ENCODE assay signal across 39 mouse cellular contexts in the genomic region with DNA sequence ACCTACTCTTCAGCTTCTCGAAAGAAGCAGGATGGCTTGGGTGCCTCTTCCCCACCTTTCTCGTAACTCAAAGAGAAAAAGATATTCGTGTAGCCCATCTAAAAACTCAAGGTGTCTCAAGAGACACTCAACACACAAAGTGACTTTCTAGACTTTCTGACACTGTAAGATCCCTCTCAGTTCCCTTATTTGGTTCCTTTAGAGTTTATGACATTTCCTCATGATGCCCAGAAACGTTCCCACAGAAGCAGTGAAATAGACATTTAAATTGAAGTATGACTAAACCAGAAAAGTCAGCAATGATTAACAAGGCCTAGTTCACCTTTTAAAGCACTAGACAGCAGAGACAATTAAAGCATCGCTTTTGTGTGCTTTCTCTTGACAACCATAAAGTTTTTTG. TPM values are rescaled to one million over a fixed set of nuclear protein-coding genes. Genes with fewer than 3 reads are reported as not detected.
"Had no signal": no experiment of that assay in that cellular context is flagged by ENCODE, and none has a peak within 500 bp of the region (broad histone marks: within the 10 kb centered on the region; RNA-seq: fewer than 3 reads in every experiment).

No protein-coding gene starts in this region.

- H3K27me3 ChIP-seq: heart, embryonic 12.5 days; heart, embryonic 13.5 days; heart, embryonic 15.5 days; hindbrain, embryonic 12.5 days; hindbrain, embryonic 13.5 days; hindbrain, embryonic 15.5 days; intestine, embryonic 15.5 days; kidney, embryonic 15.5 days had no signal

- H3K4me3 ChIP-seq: heart, embryonic 12.5 days; heart, embryonic 13.5 days; heart, embryonic 15.5 days; hindbrain, embryonic 10.5 days; hindbrain, embryonic 12.5 days; hindbrain, embryonic 13.5 days; hindbrain, embryonic 15.5 days; intestine, embryonic 15.5 days; kidney, embryonic 15.5 days; layer of hippocampus, adult 2 months; left cerebral cortex, adult 2 months had no signal

- H3K9ac ChIP-seq: heart, embryonic 12.5 days; heart, embryonic 13.5 days; heart, embryonic 15.5 days; hindbrain, embryonic 12.5 days; hindbrain, embryonic 13.5 days; hindbrain, embryonic 14.5 days; hindbrain, embryonic 15.5 days; intestine, embryonic 15.5 days; kidney, embryonic 15.5 days had no signal

- H3K36me3 ChIP-seq: heart, embryonic 12.5 days; heart, embryonic 13.5 days; heart, embryonic 15.5 days; hindbrain, embryonic 10.5 days; hindbrain, embryonic 12.5 days; hindbrain, embryonic 13.5 days; hindbrain, embryonic 15.5 days; intestine, embryonic 15.5 days; kidney, embryonic 15.5 days had no signal

- H3K4me1 ChIP-seq: heart, embryonic 12.5 days; heart, embryonic 13.5 days; heart, embryonic 15.5 days; hindbrain, embryonic 13.5 days; hindbrain, embryonic 15.5 days; intestine, embryonic 15.5 days had no signal

- H3K4me2 ChIP-seq: heart, embryonic 11.5 days; heart, embryonic 12.5 days; heart, embryonic 13.5 days; heart, embryonic 15.5 days; hindbrain, embryonic 12.5 days; hindbrain, embryonic 13.5 days; hindbrain, embryonic 14.5 days; hindbrain, embryonic 15.5 days; intestine, embryonic 15.5 days; kidney, embryonic 15.5 days had no signal

- H3K9me3 ChIP-seq: heart, embryonic 12.5 days; heart, embryonic 13.5 days; heart, embryonic 15.5 days; hindbrain, embryonic 10.5 days; hindbrain, embryonic 12.5 days; hindbrain, embryonic 13.5 days; hindbrain, embryonic 15.5 days; intestine, embryonic 15.5 days; kidney, embryonic 15.5 days had no signal

- DNase-seq: heart, postnatal 10 days; heart, postnatal 14 days; heart, postnatal 36 days; heart, postnatal 4 days; kidney, adult 11 months; kidney, adult 18-20 months; kidney, adult 2 months; kidney, adult 8-10 months; kidney, adult 9 months; kidney, postnatal 10 days; kidney, postnatal 14 days; kidney, postnatal 25 days; kidney, postnatal 36 days; kidney, postnatal 4 days; layer of hippocampus, adult 9-11 months; layer of hippocampus, postnatal 36 days had no signal

- H3K27ac ChIP-seq: heart, embryonic 13.5 days; heart, embryonic 15.5 days; hindbrain, embryonic 10.5 days; hindbrain, embryonic 12.5 days; hindbrain, embryonic 13.5 days; hindbrain, embryonic 14.5 days; hindbrain, embryonic 15.5 days; hindbrain, postnatal 0 days; intestine, embryonic 15.5 days; kidney, embryonic 15.5 days; kidney, postnatal 0 days; layer of hippocampus, adult 2 months had no signal

- ATAC-seq: hindbrain, embryonic 16.5 days; hindbrain, postnatal 0 days; inflammation-experienced regulatory T-cells, adult 6 months; intestine, embryonic 15.5 days; intestine, embryonic 16.5 days; intestine, postnatal 0 days had no signal

RNA-seq across cellular contexts. Expression of gene Zfp648, which starts 59.4 kb away (rescaled TPM):
- total RNA-seq: heart, postnatal 10 days; heart, postnatal 14 days; heart, postnatal 36 days; heart, postnatal 4 days; hematopoietic stem cell, adult 5-6 weeks had no signal
- polyA plus RNA-seq: heart, embryonic 11.5 days; heart, embryonic 14.5 days; heart, postnatal 0 days; hindbrain, embryonic 10.5 days; inflammation-experienced regulatory T-cells, adult 6 months; intestine, embryonic 15.5 days; intestine, embryonic 16.5 days; intestine, postnatal 0 days; large intestine, adult 2 months had no signal
